ENCODE assay signal across 25 mouse cellular contexts in genomic region chr19:30768316-30768715, GRCm38 (mm10).
"Had no signal": no experiment of that assay in that cellular context is flagged by ENCODE, and none has a peak within 500 bp of the region (broad histone marks: within the 10 kb centered on the region; RNA-seq: fewer than 3 reads in every experiment).

No protein-coding gene starts in this region.

- ATAC-seq: liver, embryonic 12.5 days had no signal

- H3K9me3 ChIP-seq: kidney, embryonic 15.5 days; limb, embryonic 10.5 days; limb, embryonic 13.5 days; liver, embryonic 12.5 days; liver, embryonic 15.5 days; lung, embryonic 15.5 days; megakaryocyte, embryonic 14.5 days; neural tube, embryonic 12.5 days had no signal

- H3K36me3 ChIP-seq: kidney, embryonic 15.5 days; limb, embryonic 10.5 days; limb, embryonic 13.5 days; liver, embryonic 12.5 days; liver, embryonic 15.5 days; lung, embryonic 15.5 days; neural tube, embryonic 12.5 days had no signal

- H3K4me3 ChIP-seq: kidney, embryonic 15.5 days; limb, embryonic 10.5 days; limb, embryonic 13.5 days; liver, embryonic 12.5 days; liver, embryonic 15.5 days; lung, embryonic 15.5 days; megakaryocyte, embryonic 14.5 days; neural tube, embryonic 12.5 days had no signal

- H3K4me2 ChIP-seq: kidney, embryonic 15.5 days; limb, embryonic 13.5 days; liver, embryonic 12.5 days; liver, embryonic 15.5 days; lung, embryonic 15.5 days; midbrain, embryonic 11.5 days; neural tube, embryonic 12.5 days had no signal

- H3K4me1 ChIP-seq: kidney, embryonic 15.5 days; limb, embryonic 10.5 days; limb, embryonic 13.5 days; liver, embryonic 12.5 days; liver, embryonic 15.5 days; lung, embryonic 15.5 days; megakaryocyte, embryonic 14.5 days had no signal

- H3K27ac ChIP-seq: kidney, embryonic 15.5 days; limb, embryonic 10.5 days; limb, embryonic 13.5 days; liver, embryonic 12.5 days; liver, embryonic 15.5 days; lung, embryonic 15.5 days; neural tube, embryonic 12.5 days; stomach, postnatal 0 days had no signal

- H3K9ac ChIP-seq: kidney, embryonic 15.5 days; limb, embryonic 13.5 days; liver, embryonic 12.5 days; liver, embryonic 15.5 days; lung, embryonic 15.5 days; neural tube, embryonic 12.5 days had no signal

- H3K27me3 ChIP-seq: kidney, embryonic 15.5 days; limb, embryonic 13.5 days; liver, embryonic 12.5 days; liver, embryonic 15.5 days; lung, embryonic 15.5 days; megakaryocyte, embryonic 14.5 days; neural tube, embryonic 12.5 days had no signal

- DNase-seq: kidney, adult 8-10 months; kidney, postnatal 10 days; kidney, postnatal 36 days; layer of hippocampus, postnatal 36 days; liver; lung, adult 18-20 months; lung, postnatal 10 days; lung, postnatal 36 days; midbrain, embryonic 14.5 days; right cerebral cortex, adult 18-20 months; right cerebral cortex, postnatal 14 days; right cerebral cortex, postnatal 4 days; thymus, adult 2 months; thymus, postnatal 14 days; thymus, postnatal 4 days had no signal
